Mouse (Mus musculus) limb, embryonic 15.5 days (tissue): ENCODE data around the gene Tmed6. TPM values are rescaled to one million over a fixed set of nuclear protein-coding genes. Genes with fewer than 3 reads are reported as not detected.
"Not testable (repeated sequence)": the region's sequence is repeated elsewhere in the genome, so short reads cannot be mapped to it uniquely, and the experiment has no call there.

Source experiments
- ATAC-seq: fragments of 200-750 bp; cut with Nextera tagmentation; 2 replicates; pipeline ENCODE4 v1.8.0; 2017; ENCODE audit warnings: low read depth, moderate TSS enrichment; ENCODE audit not compliant: insufficient number of reproducible peaks, low FRiP score, low TSS enrichment
- H3K27ac ChIP-seq: fragments of 300-500 bp; sonication (generic); 2 replicates; pipeline ENCODE4 v1.5.1; 2015; ENCODE audit warnings: moderate library complexity, mild to moderate bottlenecking, inconsistent platforms
- H3K27me3 ChIP-seq: fragments of 300-500 bp; sonication (generic); 2 replicates; pipeline ENCODE4 v1.6.1; 2015; ENCODE audit warnings: inconsistent platforms
- H3K36me3 ChIP-seq: fragments of 300-500 bp; sonication (generic); 2 replicates; pipeline ENCODE4 v1.6.1; 2015; ENCODE audit warnings: inconsistent platforms
- H3K4me1 ChIP-seq: fragments of 300-500 bp; sonication (generic); 2 replicates; pipeline ENCODE4 v1.6.1; 2015; ENCODE audit warnings: inconsistent platforms
- H3K4me2 ChIP-seq: fragments of 300-500 bp; sonication (generic); 2 replicates; pipeline ENCODE4 v1.6.1; 2015; ENCODE audit warnings: mild to moderate bottlenecking, inconsistent platforms
- H3K4me3 ChIP-seq: fragments of 300-500 bp; sonication (generic); 2 replicates; pipeline ENCODE4 v1.5.1; 2015; ENCODE audit warnings: mild to moderate bottlenecking, inconsistent platforms
- H3K9ac ChIP-seq: fragments of 300-500 bp; sonication (generic); 2 replicates; pipeline ENCODE4 v1.6.1; 2015; ENCODE audit warnings: inconsistent platforms
- H3K9me3 ChIP-seq: fragments of 300-500 bp; sonication (generic); 2 replicates; pipeline ENCODE4 v1.6.1; 2016; ENCODE audit warnings: inconsistent platforms
- WGBS: fragments of 180-500 bp; shearing (Covaris S2); methylation state at CpG from one replicate; pipeline ENCODE4 v1.1.7; 2015; 5-methylcytosine and 5-hydroxymethylcytosine counted together
- polyA plus RNA-seq: library from polyadenylated mRNA; unstranded; fragments of >200 nt; fragmentation: Nextera tagmentation; extraction: Ambion mirVana; gene quantifications from 2 replicates; pipeline ENCODE4 v1.2.1, GENCODE M21; 2015

Tmed6 gene
- not detected in 2 replicates for polyA plus RNA-seq

DNA sequence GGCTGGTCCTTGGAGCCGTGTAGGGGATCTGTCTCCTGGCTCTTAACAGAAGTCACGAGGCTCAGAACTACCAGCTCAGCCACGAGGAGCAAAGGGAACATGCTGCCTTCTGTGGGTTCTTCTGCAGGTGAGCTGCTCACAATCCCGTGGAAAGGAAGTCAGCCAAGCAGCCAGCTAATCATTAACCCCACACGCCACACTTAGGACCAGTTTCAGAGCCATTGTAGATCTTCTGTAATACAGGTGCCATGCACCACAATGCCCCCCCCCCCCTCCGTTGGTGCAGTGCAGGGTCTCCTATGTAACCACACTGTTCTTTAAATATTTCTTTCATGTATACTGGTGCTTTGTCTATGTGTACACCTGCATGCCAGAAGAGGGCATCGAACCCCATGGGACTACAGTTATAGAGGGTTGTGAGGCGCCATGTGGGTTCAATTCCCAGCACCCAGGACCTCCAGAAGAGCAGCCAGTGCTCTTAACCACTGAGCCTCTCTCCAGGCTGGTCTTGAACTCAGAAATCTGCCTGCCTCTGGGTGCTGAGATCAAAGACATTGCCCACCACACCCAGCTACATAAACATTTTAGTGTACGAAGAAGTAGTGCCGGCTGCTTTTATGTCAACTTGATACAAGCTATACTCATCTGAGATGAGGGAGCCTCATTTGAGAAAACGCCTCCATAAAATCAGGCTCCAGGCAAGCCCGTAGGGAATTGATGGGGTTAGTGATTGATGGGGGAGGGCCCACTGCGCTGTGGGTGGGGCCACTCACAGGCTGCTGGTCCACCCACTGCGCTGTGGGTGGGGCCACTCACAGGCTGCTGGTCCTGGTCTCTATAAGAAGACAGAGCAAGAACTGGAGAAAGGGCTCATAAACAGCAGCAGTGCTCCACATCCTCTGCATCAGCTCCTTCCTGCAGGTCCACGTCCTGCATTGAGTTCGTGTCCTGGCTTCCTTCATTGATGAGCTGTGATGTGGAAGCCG is at the start of gene Tmed6:
Gene Tmed6, minus strand, starts transcription at position 134 of the 986 bp plus-strand sequence.
- Histone ChIP-seq H3K36me3 (peaks cover 25% of the 10 kb centered on the region), H3K27me3 (no peaks in the 10 kb centered on the region), H3K9ac (no peak within 1 kb of the TSS), H3K4me1 (no peaks in the 10 kb centered on the region), H3K4me2 (no peak within 1 kb of the TSS), H3K9me3 (no peaks in the 10 kb centered on the region), H3K4me3 (no peak within 1 kb of the TSS), H3K27ac (no peak within 1 kb of the TSS)
- no peak for ATAC-seq
- 54% methylated on average over 17 of the region's 17 CpGs for WGBS

DNA sequence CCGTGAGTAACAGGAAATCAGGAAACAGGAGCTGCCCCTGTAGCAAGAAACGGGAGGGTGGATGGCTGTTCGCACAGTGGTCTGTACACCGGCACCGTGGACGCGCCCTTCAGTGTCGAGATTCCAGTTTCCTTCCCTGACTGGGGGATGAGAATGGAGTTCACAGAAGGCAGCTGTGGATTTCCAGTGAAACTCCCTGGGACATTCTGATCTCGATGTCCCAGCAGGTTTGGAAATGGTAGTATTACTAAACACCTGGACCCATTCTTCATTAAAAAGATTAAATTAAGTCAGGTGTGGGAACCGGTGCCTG is 49.5 kb upstream of the Tmed6 start:
- no peaks in the 10 kb centered on the region for H3K9me3 ChIP-seq
- H3K4me1 ChIP-seq, result peaks cover 41% of the 10 kb centered on the region
- no peak overlapping the region for H3K4me3 ChIP-seq
- H3K36me3 ChIP-seq, result no peaks in the 10 kb centered on the region
- H3K27me3 ChIP-seq, result no peaks in the 10 kb centered on the region
- WGBS, result 32% methylated on average over 10 of the region's 10 CpGs
- H3K9ac ChIP-seq, result 0 out of 2 replicates have a peak overlapping the region, but pooled peaks have one; percentile 14
- peak overlapping the region; percentile 77 for H3K27ac ChIP-seq
- H3K4me2 ChIP-seq, result peak overlapping the region; percentile 15; the same call in 1 of the 2 replicates
- ATAC-seq, result no peak

GRCm38 (mm10) chr8:107114150-107115007 is 48.9 kb upstream of the Tmed6 start:
- peaks cover 38% of the 10 kb centered on the region for H3K4me1 ChIP-seq
- H3K4me3 ChIP-seq, result no peak overlapping the region
- H3K9ac ChIP-seq, result 0 out of 2 replicates have a peak overlapping the region, but pooled peaks have one; percentile 14
- no peaks in the 10 kb centered on the region for H3K36me3 ChIP-seq
- ATAC-seq, result peak; percentile 64
- peak overlapping the region; percentile 15; the same call in 1 of the 2 replicates for H3K4me2 ChIP-seq
- WGBS, result 21% methylated on average over 19 of the region's 19 CpGs
- H3K27me3 ChIP-seq, result no peaks in the 10 kb centered on the region
- peak overlapping the region; percentile 77 for H3K27ac ChIP-seq
- no peaks in the 10 kb centered on the region for H3K9me3 ChIP-seq

- no peaks in the 10 kb centered on the region for H3K27me3 ChIP-seq
- H3K9ac ChIP-seq, result no peak overlapping the region
- ATAC-seq, result no peak
- no peak overlapping the region for H3K4me3 ChIP-seq
- H3K36me3 ChIP-seq, result no peaks in the 10 kb centered on the region
- WGBS, result 43% methylated on average over 4 of the region's 4 CpGs
- no peaks in the 10 kb centered on the region for H3K9me3 ChIP-seq
- H3K27ac ChIP-seq, result 0 out of 2 replicates have a peak overlapping the region, but pooled peaks have one; percentile 27
- peaks cover 29% of the 10 kb centered on the region for H3K4me1 ChIP-seq
- no peak overlapping the region for H3K4me2 ChIP-seq
Measured at GRCm38 (mm10) chr8:107113209-107113608, 47.8 kb upstream of the Tmed6 start.

DNA sequence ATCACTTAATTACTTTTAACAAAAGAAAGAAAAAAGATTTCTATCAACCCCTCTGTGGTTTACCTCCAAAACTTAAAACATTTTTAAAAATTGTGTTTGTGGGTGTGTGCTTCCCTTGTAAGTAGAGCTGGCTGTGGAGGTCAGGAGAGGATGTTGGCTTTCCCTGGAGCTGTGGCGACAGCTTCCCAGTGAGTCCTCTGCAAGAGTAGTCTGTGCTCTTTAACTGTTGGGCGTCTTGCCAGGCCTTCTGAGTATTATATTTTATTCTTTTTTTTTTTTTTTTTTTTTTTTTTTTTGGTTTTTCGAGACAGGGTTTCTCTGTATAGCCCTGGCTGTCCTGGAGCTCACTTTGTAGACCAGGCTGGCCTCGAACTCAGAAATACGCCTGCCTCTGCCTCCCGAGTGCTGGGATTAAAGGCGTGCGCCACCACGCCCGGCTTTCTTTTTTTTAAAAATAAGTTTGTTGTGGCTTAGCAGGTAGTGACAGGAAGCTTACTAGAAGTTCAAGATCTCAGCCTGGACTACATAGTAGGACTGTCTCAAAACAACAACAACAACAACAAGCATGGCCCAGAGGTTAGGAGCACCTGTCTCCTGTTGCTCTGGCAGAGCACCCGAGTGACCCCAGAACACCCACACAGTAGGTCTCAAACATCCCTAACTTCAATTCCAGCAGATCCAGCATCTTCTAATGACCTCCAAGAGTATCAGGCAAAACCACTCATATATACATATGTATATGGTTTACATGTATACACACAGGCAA is 46.1 kb upstream of the Tmed6 start:
- H3K4me2 ChIP-seq, result no peak overlapping the region
- 85% methylated on average over 10 of the region's 11 CpGs for WGBS
- H3K9ac ChIP-seq, result no peak overlapping the region
- H3K27me3 ChIP-seq, result no peaks in the 10 kb centered on the region
- ATAC-seq, result no peak
- peaks cover 29% of the 10 kb centered on the region for H3K4me1 ChIP-seq
- no peaks in the 10 kb centered on the region for H3K9me3 ChIP-seq
- H3K27ac ChIP-seq, result no peak overlapping the region
- H3K36me3 ChIP-seq, result no peaks in the 10 kb centered on the region
- H3K4me3 ChIP-seq, result no peak overlapping the region

- H3K27me3 ChIP-seq, result no peaks in the 10 kb centered on the region
- no peak for ATAC-seq
- no peaks in the 10 kb centered on the region for H3K36me3 ChIP-seq
- no peak overlapping the region for H3K9ac ChIP-seq
- H3K9me3 ChIP-seq, result no peaks in the 10 kb centered on the region
- H3K4me1 ChIP-seq, result peaks cover 22% of the 10 kb centered on the region
- 70% methylated on average over 9 of the region's 9 CpGs for WGBS
- no peak overlapping the region for H3K4me2 ChIP-seq
- no peak overlapping the region for H3K27ac ChIP-seq
- H3K4me3 ChIP-seq, result no peak overlapping the region
Measured at GRCm38 (mm10) chr8:107110629-107111330, 45.3 kb upstream of the Tmed6 start.

- Histone ChIP-seq H3K9me3 (no peaks in the 10 kb centered on the region), H3K36me3 (no peaks in the 10 kb centered on the region), H3K4me3 (no peak overlapping the region), H3K4me2 (no peak overlapping the region), H3K4me1 (peaks cover 19% of the 10 kb centered on the region), H3K9ac (no peak overlapping the region), H3K27me3 (no peaks in the 10 kb centered on the region), H3K27ac (no peak overlapping the region)
- ATAC-seq, result no peak
- 78% methylated on average over 5 of the region's 5 CpGs for WGBS
Measured at GRCm38 (mm10) chr8:107109816-107110435, 44.5 kb upstream of the Tmed6 start.

DNA sequence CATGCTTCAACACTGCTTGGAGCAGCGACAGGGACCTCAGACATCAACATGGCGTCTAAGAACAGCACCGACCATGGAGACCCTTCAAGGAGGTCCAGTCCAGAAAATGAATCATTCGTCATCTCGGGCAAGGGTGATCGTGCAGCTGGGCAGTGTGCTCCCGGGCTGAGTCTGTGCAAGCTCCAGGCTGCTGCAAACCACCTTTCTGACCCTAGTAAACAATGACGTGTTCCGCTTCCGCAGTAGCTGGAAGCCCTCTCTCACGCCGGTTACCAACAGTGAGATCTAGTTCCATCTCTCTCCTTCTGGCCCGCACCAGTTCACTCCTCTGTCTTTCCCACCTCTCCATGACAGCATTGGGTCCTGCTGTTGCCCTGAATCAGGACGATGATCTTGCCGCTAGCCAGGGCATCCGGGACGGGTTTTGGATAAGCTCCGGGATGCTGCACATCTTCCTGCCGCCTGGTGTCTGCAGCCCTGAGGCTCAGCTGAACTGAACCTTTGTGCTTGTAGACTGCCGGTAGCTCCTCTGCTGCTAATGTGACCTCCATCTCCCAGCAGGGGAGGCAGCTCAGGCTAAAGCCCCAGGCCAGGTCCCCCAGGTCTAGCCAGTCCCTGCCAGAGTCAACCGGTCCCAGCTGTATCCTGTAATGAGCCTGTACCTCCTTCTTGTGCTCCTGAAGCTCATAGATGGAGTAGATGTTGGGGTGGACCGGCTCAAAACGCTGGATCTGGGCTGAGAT is 43.7 kb upstream of the Tmed6 start:
- Histone ChIP-seq H3K4me1 (peaks cover 11% of the 10 kb centered on the region), H3K27me3 (no peaks in the 10 kb centered on the region), H3K4me3 (no peak overlapping the region), H3K27ac (no peak overlapping the region), H3K9me3 (no peaks in the 10 kb centered on the region), H3K4me2 (no peak overlapping the region), H3K9ac (no peak overlapping the region), H3K36me3 (no peaks in the 10 kb centered on the region)
- 77% methylated on average over 23 of the region's 23 CpGs for WGBS
- ATAC-seq, result no peak

- H3K4me2 ChIP-seq, H3K4me1 ChIP-seq, ATAC-seq, H3K4me3 ChIP-seq, H3K9me3 ChIP-seq, H3K36me3 ChIP-seq, H3K27ac ChIP-seq, H3K27me3 ChIP-seq, H3K9ac ChIP-seq: not testable (repeated sequence)
- WGBS, result 93% methylated on average over 5 of the region's 5 CpGs
Measured at GRCm38 (mm10) chr8:107108089-107108488, 42.6 kb upstream of the Tmed6 start.

- ATAC-seq, result no peak
Measured at GRCm38 (mm10) chr8:107104547-107104946, 39.1 kb upstream of the Tmed6 start.

More at GRCm38 (mm10) chr8:107104547-107104946, 39.1 kb upstream of the Tmed6 start:
- Histone ChIP-seq H3K36me3 (no peaks in the 10 kb centered on the region), H3K4me3 (no peak overlapping the region), H3K9me3 (no peaks in the 10 kb centered on the region), H3K27ac (no peak overlapping the region), H3K9ac (no peak overlapping the region), H3K27me3 (no peaks in the 10 kb centered on the region), H3K4me2 (no peak overlapping the region), H3K4me1 (peaks cover 3% of the 10 kb centered on the region; the same call in 1 of the 2 replicates)
- 8% methylated on average over 4 of the region's 4 CpGs for WGBS
